Mouse (Mus musculus): ENCODE measurements at regions not wholly inside any gene's neighbourhood (a gene's known extent, or its start where the extent isn't known, plus 50 kb on each side); places are given as distances from the start of the nearest gene placed in this dataset.

DNA sequence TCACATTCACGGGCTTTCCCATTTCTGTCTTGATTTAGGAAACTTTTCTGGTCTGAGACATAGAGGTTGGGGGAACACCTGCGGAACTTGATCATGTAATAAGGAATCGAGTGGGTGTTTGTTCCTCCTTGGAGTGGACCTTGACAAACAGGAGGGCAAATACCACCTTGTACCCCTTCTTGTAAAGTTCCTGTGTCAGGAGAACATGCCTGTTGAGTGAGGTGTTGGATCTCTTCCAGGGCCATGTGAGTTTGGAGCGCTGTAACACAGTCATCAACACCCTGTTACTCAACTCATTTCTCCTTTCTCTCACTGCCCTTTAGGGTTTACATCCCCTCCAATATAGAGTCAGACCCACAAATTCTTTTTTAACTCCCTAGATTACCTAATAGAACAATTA, 162.0 kb downstream of the Dact1 start:
- H3K27ac ChIP-seq (replicated peaks; ENCODE audit: low read depth, low read length): no peak overlapping the region
- H3K27me3 ChIP-seq (ENCODE audit: control insufficient read depth, insufficient read depth, low read length): no peaks in the 10 kb centered on the region
- no peak overlapping the region for H3K4me2 ChIP-seq (ENCODE audit: low read depth, low read length)
- H3K4me3 ChIP-seq (ENCODE audit: low read depth, low read length): no peak overlapping the region
- H3K9me3 ChIP-seq (replicated peaks; ENCODE audit: control insufficient read depth, low read length): no peaks in the 10 kb centered on the region
- no peak overlapping the region for H3K9ac ChIP-seq (replicated peaks; ENCODE audit: low read length)
- DNase-seq (ENCODE audit: low spot score) (no peak), ATAC-seq (replicated peaks; ENCODE audit: insufficient number of reproducible peaks, low FRiP score, low TSS enrichment, low read depth) (no peak)
- H3K4me1 ChIP-seq (ENCODE audit: control insufficient read depth, insufficient read depth, low read length): no peaks in the 10 kb centered on the region
- H3K36me3 ChIP-seq (replicated peaks; ENCODE audit: control insufficient read depth, insufficient read depth, low read depth, low read length): no peaks in the 10 kb centered on the region
- 90% methylated on average over 4 of the region's 4 CpGs for WGBS

DNA sequence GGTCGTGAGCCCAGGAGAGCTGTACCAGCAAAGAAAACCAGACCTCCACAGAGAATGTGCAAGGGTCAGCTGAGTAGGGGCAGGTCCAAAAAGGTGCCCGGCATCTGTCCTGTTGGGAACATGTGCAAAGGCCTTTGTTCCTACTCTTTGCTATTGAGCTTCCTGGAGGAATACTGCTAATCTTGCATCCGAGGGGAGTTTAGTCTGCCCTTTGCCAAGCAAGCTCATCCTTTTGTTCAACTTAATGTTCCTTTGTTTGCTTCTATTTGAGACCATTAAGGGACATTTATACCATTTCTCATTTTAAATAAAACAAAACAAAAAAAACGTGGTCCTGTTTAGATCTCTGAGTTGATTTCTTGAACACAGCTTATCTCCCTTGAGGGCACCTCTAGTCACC, 166.6 kb downstream of the Dact1 start:
- H3K9ac ChIP-seq (replicated peaks; ENCODE audit: low read length): no peak overlapping the region
- ATAC-seq (replicated peaks; ENCODE audit: insufficient number of reproducible peaks, low FRiP score, low TSS enrichment, low read depth): no peak
- H3K4me3 ChIP-seq (ENCODE audit: low read depth, low read length): no peak overlapping the region
- no peaks in the 10 kb centered on the region for H3K4me1 ChIP-seq (ENCODE audit: control insufficient read depth, insufficient read depth, low read length)
- no peak overlapping the region for H3K4me2 ChIP-seq (ENCODE audit: low read depth, low read length)
- H3K36me3 ChIP-seq (replicated peaks; ENCODE audit: control insufficient read depth, insufficient read depth, low read depth, low read length): no peaks in the 10 kb centered on the region
- no peaks in the 10 kb centered on the region for H3K9me3 ChIP-seq (replicated peaks; ENCODE audit: control insufficient read depth, low read length)
- 58% methylated on average over 4 of the region's 4 CpGs for WGBS
- H3K27ac ChIP-seq (replicated peaks; ENCODE audit: low read depth, low read length): no peak overlapping the region
- DNase-seq (ENCODE audit: low spot score): no peak
- H3K27me3 ChIP-seq (ENCODE audit: control insufficient read depth, insufficient read depth, low read length): no peaks in the 10 kb centered on the region

DNA sequence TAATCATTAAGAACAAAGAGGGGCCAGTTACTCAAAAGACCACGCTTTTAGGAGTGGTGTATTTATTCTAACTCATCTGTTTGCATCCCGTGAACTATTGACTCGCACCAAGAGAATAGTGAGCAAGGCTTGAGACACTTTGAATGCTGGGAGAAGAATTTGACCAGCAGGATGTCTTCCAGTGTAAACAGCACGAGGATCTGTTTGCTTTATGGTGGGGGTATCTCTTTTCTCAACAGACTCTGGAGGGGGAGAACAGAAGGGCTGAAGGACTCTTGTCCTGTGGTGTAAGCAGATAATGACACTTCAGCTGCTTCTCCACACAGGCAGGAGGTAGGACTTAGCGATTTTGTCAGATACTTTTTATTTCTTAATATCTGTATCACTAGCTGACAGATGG, 168.0 kb downstream of the Dact1 start:
- H3K4me2 ChIP-seq (ENCODE audit: low read depth, low read length): no peak overlapping the region
- DNase-seq (ENCODE audit: low spot score) (no peak), ATAC-seq (replicated peaks; ENCODE audit: insufficient number of reproducible peaks, low FRiP score, low TSS enrichment, low read depth) (no peak)
- H3K27ac ChIP-seq (replicated peaks; ENCODE audit: low read depth, low read length): no peak overlapping the region
- no peaks in the 10 kb centered on the region for H3K9me3 ChIP-seq (replicated peaks; ENCODE audit: control insufficient read depth, low read length)
- no peaks in the 10 kb centered on the region for H3K27me3 ChIP-seq (ENCODE audit: control insufficient read depth, insufficient read depth, low read length)
- no peak overlapping the region for H3K4me3 ChIP-seq (ENCODE audit: low read depth, low read length)
- 46% methylated on average over 5 of the region's 5 CpGs for WGBS
- peaks cover 3% of the 10 kb centered on the region; the same call in 1 of the 2 replicates for H3K4me1 ChIP-seq (ENCODE audit: control insufficient read depth, insufficient read depth, low read length)
- H3K36me3 ChIP-seq (replicated peaks; ENCODE audit: control insufficient read depth, insufficient read depth, low read depth, low read length): no peaks in the 10 kb centered on the region
- no peak overlapping the region for H3K9ac ChIP-seq (replicated peaks; ENCODE audit: low read length)

DNA sequence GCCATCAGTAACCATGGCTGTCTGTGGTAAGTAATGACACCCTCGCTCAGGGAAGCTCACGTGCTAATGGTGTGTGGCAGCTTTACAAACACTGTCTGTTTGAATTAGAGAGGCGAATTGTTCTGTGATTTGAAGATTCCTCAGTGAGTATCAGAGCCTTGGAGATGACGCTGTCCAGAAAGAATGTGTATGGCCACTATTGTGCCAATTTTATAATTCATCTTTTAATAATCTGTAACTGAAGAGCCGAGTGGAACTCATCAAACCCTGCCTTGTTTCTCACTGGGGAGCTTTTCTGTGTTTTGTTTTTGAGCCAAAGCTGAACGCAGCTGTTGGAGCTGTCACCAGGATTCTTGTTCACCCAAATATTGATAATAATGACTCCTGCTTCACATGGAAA, 171.7 kb downstream of the Dact1 start:
- 66% methylated on average over 6 of the region's 6 CpGs for WGBS
- no peaks in the 10 kb centered on the region for H3K27me3 ChIP-seq (ENCODE audit: control insufficient read depth, insufficient read depth, low read length)
- ATAC-seq (replicated peaks; ENCODE audit: insufficient number of reproducible peaks, low FRiP score, low TSS enrichment, low read depth) (no peak), DNase-seq (ENCODE audit: low spot score) (no peak)
- no peak overlapping the region for H3K4me2 ChIP-seq (ENCODE audit: low read depth, low read length)
- H3K4me3 ChIP-seq (ENCODE audit: low read depth, low read length): no peak overlapping the region
- H3K4me1 ChIP-seq (ENCODE audit: control insufficient read depth, insufficient read depth, low read length): peaks cover 3% of the 10 kb centered on the region; the same call in 1 of the 2 replicates
- no peak overlapping the region for H3K27ac ChIP-seq (replicated peaks; ENCODE audit: low read depth, low read length)
- no peaks in the 10 kb centered on the region for H3K9me3 ChIP-seq (replicated peaks; ENCODE audit: control insufficient read depth, low read length)
- no peaks in the 10 kb centered on the region for H3K36me3 ChIP-seq (replicated peaks; ENCODE audit: control insufficient read depth, insufficient read depth, low read depth, low read length)
- H3K9ac ChIP-seq (replicated peaks; ENCODE audit: low read length): no peak overlapping the region

DNA sequence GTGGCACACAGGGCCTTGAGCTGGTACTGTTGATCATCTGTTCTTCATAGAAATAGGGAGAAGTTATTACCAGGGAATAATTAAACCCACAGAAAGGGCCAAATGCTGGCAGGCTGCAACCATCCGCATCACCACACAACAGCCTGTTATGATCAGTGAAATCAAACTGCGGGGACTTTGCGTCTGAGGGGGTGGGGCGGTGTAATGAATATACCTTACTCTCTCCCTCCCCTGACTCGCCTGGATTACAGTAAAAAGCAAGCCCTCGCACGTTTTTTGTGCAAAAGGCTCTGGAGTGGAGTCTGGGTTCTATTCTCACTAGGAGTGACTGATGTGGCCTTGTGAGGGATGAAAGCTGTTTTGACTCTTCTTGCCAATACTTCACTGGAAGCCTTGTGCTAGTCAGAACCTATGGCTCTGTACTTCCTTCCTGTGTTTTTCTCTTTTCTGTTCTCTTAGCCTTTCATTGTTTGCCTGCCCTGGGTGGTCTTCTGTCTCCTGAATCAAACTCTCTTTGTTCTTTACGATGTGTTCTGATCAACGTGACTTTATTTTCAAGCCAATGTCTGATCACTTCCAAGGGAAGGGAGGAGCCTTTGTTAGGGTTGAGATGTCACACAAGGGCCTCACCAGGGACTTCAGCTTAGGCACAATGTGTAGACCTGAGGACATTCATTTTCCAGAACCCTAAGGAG, 172.4 kb downstream of the Dact1 start:
- Histone ChIP-seq H3K4me1 (ENCODE audit: control insufficient read depth, insufficient read depth, low read length) (peaks cover 3% of the 10 kb centered on the region; the same call in 1 of the 2 replicates), H3K9me3 (replicated peaks; ENCODE audit: control insufficient read depth, low read length) (no peaks in the 10 kb centered on the region), H3K4me3 (ENCODE audit: low read depth, low read length) (no peak overlapping the region), H3K4me2 (ENCODE audit: low read depth, low read length) (no peak overlapping the region), H3K27ac (replicated peaks; ENCODE audit: low read depth, low read length) (peak overlapping the region; percentile 16; the same call in 1 of the 2 replicates), H3K9ac (replicated peaks; ENCODE audit: low read length) (no peak overlapping the region; the same call in 1 of the 2 replicates), H3K36me3 (replicated peaks; ENCODE audit: control insufficient read depth, insufficient read depth, low read depth, low read length) (no peaks in the 10 kb centered on the region), H3K27me3 (ENCODE audit: control insufficient read depth, insufficient read depth, low read length) (no peaks in the 10 kb centered on the region)
- peak; percentile 55 for DNase-seq (ENCODE audit: low spot score)
- 36% methylated on average over 9 of the region's 9 CpGs for WGBS
- no peak for ATAC-seq (replicated peaks; ENCODE audit: insufficient number of reproducible peaks, low FRiP score, low TSS enrichment, low read depth)

DNA sequence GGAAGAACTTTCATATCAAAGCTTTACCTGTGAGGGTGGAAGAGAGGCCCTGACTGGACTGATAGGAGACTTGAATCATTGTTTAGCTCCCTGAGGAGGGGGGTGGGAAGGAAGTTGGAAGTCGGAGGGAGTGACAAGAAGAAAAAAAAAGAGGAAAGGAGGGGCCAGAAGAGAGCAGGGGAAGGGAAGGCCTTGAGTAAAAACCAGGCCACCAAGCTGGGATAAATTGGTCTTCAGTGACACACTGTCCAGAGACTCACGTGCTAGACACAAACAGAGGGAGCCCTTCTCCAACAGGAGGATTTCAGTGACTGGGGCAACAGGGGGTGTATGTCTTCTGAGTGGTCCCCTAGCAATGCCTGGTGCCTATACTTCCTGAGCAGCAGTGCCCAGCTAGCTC, 172.9 kb downstream of the Dact1 start:
- Histone ChIP-seq H3K4me3 (ENCODE audit: low read depth, low read length) (no peak overlapping the region), H3K27ac (replicated peaks; ENCODE audit: low read depth, low read length) (peak overlapping the region; percentile 16; the same call in 1 of the 2 replicates), H3K9ac (replicated peaks; ENCODE audit: low read length) (no peak overlapping the region), H3K9me3 (replicated peaks; ENCODE audit: control insufficient read depth, low read length) (no peaks in the 10 kb centered on the region), H3K4me1 (ENCODE audit: control insufficient read depth, insufficient read depth, low read length) (peaks cover 3% of the 10 kb centered on the region; the same call in 1 of the 2 replicates), H3K4me2 (ENCODE audit: low read depth, low read length) (no peak overlapping the region), H3K36me3 (replicated peaks; ENCODE audit: control insufficient read depth, insufficient read depth, low read depth, low read length) (no peaks in the 10 kb centered on the region), H3K27me3 (ENCODE audit: control insufficient read depth, insufficient read depth, low read length) (no peaks in the 10 kb centered on the region)
- ATAC-seq (replicated peaks; ENCODE audit: insufficient number of reproducible peaks, low FRiP score, low TSS enrichment, low read depth) (no peak), DNase-seq (ENCODE audit: low spot score) (no peak)
- 53% methylated on average over 2 of the region's 2 CpGs for WGBS

DNA sequence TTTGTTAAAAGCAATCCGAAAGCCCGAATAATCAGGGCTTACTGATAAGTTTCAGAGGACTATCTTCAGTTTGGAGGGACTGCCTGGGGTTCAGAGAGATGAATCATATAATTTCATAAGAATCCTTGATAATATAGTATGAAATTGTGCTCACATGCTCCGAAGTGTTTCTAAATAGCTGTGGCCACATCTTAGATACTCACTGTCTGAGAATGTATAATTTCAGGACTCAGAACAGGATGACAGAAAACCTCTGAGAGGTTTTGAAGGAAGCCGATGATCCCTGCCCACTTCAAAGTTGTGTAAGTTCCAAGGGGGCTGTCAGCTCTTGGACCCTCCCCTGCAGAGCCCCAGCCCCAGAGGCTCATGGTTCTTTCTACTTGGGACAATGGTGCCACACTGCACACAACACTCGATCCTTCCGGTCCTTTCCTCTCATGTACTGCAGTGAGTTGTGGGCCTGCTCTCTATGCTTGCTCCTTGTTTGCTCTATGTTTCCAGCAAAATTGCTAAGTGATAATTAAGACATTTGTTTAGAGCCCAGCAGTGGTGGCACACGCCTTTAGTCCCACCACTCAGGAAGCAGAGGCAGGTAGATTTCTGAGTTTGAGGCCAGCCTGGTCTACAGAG, 174.0 kb downstream of the Dact1 start:
- Histone ChIP-seq H3K36me3 (replicated peaks; ENCODE audit: control insufficient read depth, insufficient read depth, low read depth, low read length) (no peaks in the 10 kb centered on the region), H3K9me3 (replicated peaks; ENCODE audit: control insufficient read depth, low read length) (no peaks in the 10 kb centered on the region), H3K4me2 (ENCODE audit: low read depth, low read length) (no peak overlapping the region), H3K4me3 (ENCODE audit: low read depth, low read length) (no peak overlapping the region), H3K27me3 (ENCODE audit: control insufficient read depth, insufficient read depth, low read length) (no peaks in the 10 kb centered on the region), H3K4me1 (ENCODE audit: control insufficient read depth, insufficient read depth, low read length) (peaks cover 3% of the 10 kb centered on the region; the same call in 1 of the 2 replicates), H3K27ac (replicated peaks; ENCODE audit: low read depth, low read length) (no peak overlapping the region), H3K9ac (replicated peaks; ENCODE audit: low read length) (no peak overlapping the region)
- WGBS: 85% methylated on average over 7 of the region's 7 CpGs
- DNase-seq (ENCODE audit: low spot score) (no peak), ATAC-seq (replicated peaks; ENCODE audit: insufficient number of reproducible peaks, low FRiP score, low TSS enrichment, low read depth) (no peak)

DNA sequence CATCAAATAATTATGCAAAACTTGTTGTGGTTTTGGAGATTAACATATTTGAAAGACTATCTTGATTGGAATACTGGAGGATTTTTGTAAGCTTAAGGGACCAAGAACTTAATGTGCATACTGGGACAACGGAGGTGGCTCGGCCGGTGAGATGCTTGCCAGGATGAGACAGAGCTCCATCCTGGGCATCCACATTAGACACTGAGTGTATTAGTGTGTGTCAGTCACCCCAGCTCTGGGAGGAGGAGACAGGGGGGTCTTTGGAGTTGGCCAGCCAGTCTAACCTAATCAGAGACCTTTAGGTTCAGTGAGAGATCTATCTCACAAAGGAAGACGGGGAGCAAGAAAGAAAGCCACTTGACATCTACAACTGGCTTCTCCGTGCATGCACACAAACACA, 174.6 kb downstream of the Dact1 start:
- Histone ChIP-seq H3K9ac (replicated peaks; ENCODE audit: low read length) (no peak overlapping the region), H3K4me3 (ENCODE audit: low read depth, low read length) (no peak overlapping the region), H3K36me3 (replicated peaks; ENCODE audit: control insufficient read depth, insufficient read depth, low read depth, low read length) (no peaks in the 10 kb centered on the region), H3K9me3 (replicated peaks; ENCODE audit: control insufficient read depth, low read length) (no peaks in the 10 kb centered on the region), H3K27me3 (ENCODE audit: control insufficient read depth, insufficient read depth, low read length) (no peaks in the 10 kb centered on the region), H3K4me2 (ENCODE audit: low read depth, low read length) (no peak overlapping the region), H3K27ac (replicated peaks; ENCODE audit: low read depth, low read length) (no peak overlapping the region), H3K4me1 (ENCODE audit: control insufficient read depth, insufficient read depth, low read length) (peaks cover 3% of the 10 kb centered on the region; the same call in 1 of the 2 replicates)
- DNase-seq (ENCODE audit: low spot score) (no peak), ATAC-seq (replicated peaks; ENCODE audit: insufficient number of reproducible peaks, low FRiP score, low TSS enrichment, low read depth) (no peak)
- 94% methylated on average over 5 of the region's 5 CpGs for WGBS
